Mouse (Mus musculus): ENCODE measurements around the gene Nmb. TPM values are rescaled to one million over a fixed set of nuclear protein-coding genes. Genes with fewer than 3 reads are reported as not detected.
"Not testable (repeated sequence)": the region's sequence is repeated elsewhere in the genome, so short reads cannot be mapped to it uniquely, and the experiment has no call there.

Nmb gene
- polyA plus RNA-seq, 1 experiment from 2014 or later, result 4.6 TPM

GRCm38 (mm10) chr7:80936617-80937303 lies 31.9 kb upstream of the Nmb start:
- H3K9ac ChIP-seq (ENCODE audit: low read length); H3K27me3 ChIP-seq (ENCODE audit: control insufficient read depth, insufficient read depth, low read length); H3K4me2 ChIP-seq (ENCODE audit: low read length); ATAC-seq (ENCODE audit: insufficient number of reproducible peaks, insufficient read depth, low FRiP score, low read depth); H3K9me3 ChIP-seq (ENCODE audit: control insufficient read depth, low read length); H3K27ac ChIP-seq (replicated peaks in 1 of 2; ENCODE audit: control insufficient read depth in 1 of 2, insufficient read depth in 1 of 2, low read depth in 2 of 2, low read length in 2 of 2); H3K4me3 ChIP-seq (ENCODE audit: control insufficient read depth in 1 of 2, insufficient read depth in 1 of 2, low read depth in 1 of 2, low read length in 2 of 2); H3K4me1 ChIP-seq (ENCODE audit: control insufficient read depth in 2 of 2, insufficient read depth in 2 of 2, low read length in 2 of 2): not testable (repeated sequence)
- H3K36me3 ChIP-seq (ENCODE audit: control insufficient read depth, insufficient read depth, low read length), result peaks cover 35% of the 10 kb centered on the region
- WGBS, result 43% methylated on average over 7 of the region's 7 CpGs

- Histone ChIP-seq H3K4me2 (ENCODE audit: low read length) (no peak overlapping the region), H3K9me3 (ENCODE audit: control insufficient read depth, low read length) (no peaks in the 10 kb centered on the region), H3K4me3 (ENCODE audit: control insufficient read depth in 1 of 2, insufficient read depth in 1 of 2, low read depth in 1 of 2, low read length in 2 of 2) (no peak overlapping the region), H3K36me3 (ENCODE audit: control insufficient read depth, insufficient read depth, low read length) (peaks cover 44% of the 10 kb centered on the region), H3K4me1 (ENCODE audit: control insufficient read depth in 2 of 2, insufficient read depth in 2 of 2, low read length in 2 of 2) (peaks cover 0 to 2% of the 10 kb centered on the region in 2 experiments; a peak in 1 of 4 replicates), H3K27ac (replicated peaks in 1 of 2; ENCODE audit: control insufficient read depth in 1 of 2, insufficient read depth in 1 of 2, low read depth in 2 of 2, low read length in 2 of 2) (no peak overlapping the region), H3K9ac (ENCODE audit: low read length) (no peak overlapping the region), H3K27me3 (ENCODE audit: control insufficient read depth, insufficient read depth, low read length) (no peaks in the 10 kb centered on the region)
- WGBS, result 95% methylated on average over 1 of the region's 1 CpGs
- no peak for ATAC-seq (ENCODE audit: insufficient number of reproducible peaks, insufficient read depth, low FRiP score, low read depth)
These were observed 31.0 kb upstream of the Nmb start for GRCm38 (mm10) chr7:80935834-80936233.

DNA sequence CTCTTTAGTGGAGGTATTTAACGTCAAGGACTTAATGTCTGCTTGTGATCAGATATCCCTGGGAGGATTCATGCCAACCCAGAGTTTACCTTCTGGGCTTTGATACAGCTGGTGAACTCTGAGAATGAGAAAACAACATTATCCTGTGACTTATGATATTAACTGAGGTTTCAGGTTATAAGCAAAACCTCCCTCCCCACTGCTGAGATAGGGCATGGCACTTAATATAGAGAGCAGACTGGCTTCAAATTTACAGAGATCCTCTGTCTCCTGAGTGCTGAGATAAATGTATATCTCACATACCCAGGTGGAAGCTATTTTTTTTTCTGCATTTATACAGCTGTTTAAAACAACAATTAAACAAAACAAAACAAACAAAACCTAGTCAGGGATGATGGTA lies 27.9 kb upstream of the Nmb start:
- Histone ChIP-seq H3K4me2 (ENCODE audit: low read length) (no peak overlapping the region), H3K9ac (ENCODE audit: low read length) (no peak overlapping the region), H3K27ac (replicated peaks in 1 of 2; ENCODE audit: control insufficient read depth in 1 of 2, insufficient read depth in 1 of 2, low read depth in 2 of 2, low read length in 2 of 2) (no peak overlapping the region), H3K4me3 (ENCODE audit: control insufficient read depth in 1 of 2, insufficient read depth in 1 of 2, low read depth in 1 of 2, low read length in 2 of 2) (no peak overlapping the region), H3K4me1 (ENCODE audit: control insufficient read depth in 2 of 2, insufficient read depth in 2 of 2, low read length in 2 of 2) (peaks cover 0 to 2% of the 10 kb centered on the region in 2 experiments; a peak in 1 of 4 replicates), H3K9me3 (ENCODE audit: control insufficient read depth, low read length) (no peaks in the 10 kb centered on the region), H3K36me3 (ENCODE audit: control insufficient read depth, insufficient read depth, low read length) (peaks cover 43% of the 10 kb centered on the region), H3K27me3 (ENCODE audit: control insufficient read depth, insufficient read depth, low read length) (no peaks in the 10 kb centered on the region)
- 70% methylated on average over 1 of the region's 1 CpGs for WGBS
- no peak for ATAC-seq (ENCODE audit: insufficient number of reproducible peaks, insufficient read depth, low FRiP score, low read depth)

DNA sequence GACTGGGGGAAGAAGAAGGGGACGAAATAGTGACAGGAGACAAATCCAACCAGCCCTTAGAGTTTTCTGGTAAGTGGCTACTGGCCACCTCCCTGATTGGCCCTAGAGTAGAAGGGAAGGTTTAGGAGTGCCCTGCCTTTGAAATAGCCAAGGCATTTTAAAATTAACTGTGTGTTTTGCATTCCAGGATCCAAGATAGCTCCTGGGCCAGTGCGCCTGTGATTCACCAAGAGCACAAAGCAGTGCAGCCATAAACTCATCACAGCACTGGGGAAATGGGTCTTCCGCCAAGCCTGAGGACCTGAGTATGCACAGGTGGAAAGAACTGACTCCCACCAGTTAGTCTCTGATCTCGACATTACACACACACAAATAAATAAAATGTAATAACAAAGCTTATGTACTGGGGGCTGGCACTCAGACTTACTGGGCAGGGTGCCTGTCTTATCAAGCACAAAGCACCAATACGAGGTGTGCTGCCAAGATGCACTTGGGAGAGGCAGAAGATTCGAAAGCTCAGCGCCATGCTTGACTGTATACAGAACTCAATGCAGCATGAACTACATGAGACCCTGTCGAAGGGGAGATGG lies 26.8 kb upstream of the Nmb start:
- Histone ChIP-seq H3K36me3 (ENCODE audit: control insufficient read depth, insufficient read depth, low read length) (peaks cover 50% of the 10 kb centered on the region), H3K27me3 (ENCODE audit: control insufficient read depth, insufficient read depth, low read length) (no peaks in the 10 kb centered on the region), H3K9me3 (ENCODE audit: control insufficient read depth, low read length) (no peaks in the 10 kb centered on the region), H3K4me1 (ENCODE audit: control insufficient read depth in 2 of 2, insufficient read depth in 2 of 2, low read length in 2 of 2) (peaks cover 0 to 2% of the 10 kb centered on the region in 2 experiments; a peak in 1 of 4 replicates), H3K4me2 (ENCODE audit: low read length) (no peak overlapping the region), H3K9ac (ENCODE audit: low read length) (no peak overlapping the region), H3K27ac (replicated peaks in 1 of 2; ENCODE audit: control insufficient read depth in 1 of 2, insufficient read depth in 1 of 2, low read depth in 2 of 2, low read length in 2 of 2) (no peak overlapping the region), H3K4me3 (ENCODE audit: control insufficient read depth in 1 of 2, insufficient read depth in 1 of 2, low read depth in 1 of 2, low read length in 2 of 2) (no peak overlapping the region)
- WGBS, result 73% methylated on average over 8 of the region's 8 CpGs
- ATAC-seq (ENCODE audit: insufficient number of reproducible peaks, insufficient read depth, low FRiP score, low read depth), result no peak

DNA sequence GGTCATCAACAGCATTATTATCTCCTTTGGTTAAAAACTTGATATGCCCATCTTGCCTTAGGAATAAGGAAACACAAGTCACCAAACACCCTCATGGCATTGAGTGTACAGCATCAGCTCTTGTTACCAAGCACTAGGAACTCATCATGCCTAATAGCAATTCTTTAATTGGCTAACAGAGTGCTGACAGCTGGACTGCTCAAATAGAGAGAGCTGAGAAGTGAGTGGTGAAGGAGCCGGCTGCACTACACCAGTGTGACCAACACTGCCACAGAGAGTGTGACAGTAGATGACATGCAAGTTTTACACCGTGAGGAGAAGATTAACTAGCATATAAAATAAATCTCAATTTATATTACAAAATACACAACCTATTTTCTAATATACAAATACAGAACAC lies 18.3 kb upstream of the Nmb start:
- no peaks in the 10 kb centered on the region for H3K9me3 ChIP-seq (ENCODE audit: control insufficient read depth, low read length)
- 43% methylated on average over 2 of the region's 2 CpGs for WGBS
- H3K36me3 ChIP-seq (ENCODE audit: control insufficient read depth, insufficient read depth, low read length), result peaks cover 62% of the 10 kb centered on the region
- 0 out of 4 replicates have a peak, but pooled peaks cover 0 to 10% of the 10 kb centered on the region in 2 experiments for H3K4me1 ChIP-seq (ENCODE audit: control insufficient read depth in 2 of 2, insufficient read depth in 2 of 2, low read length in 2 of 2)
- H3K27ac ChIP-seq (replicated peaks in 1 of 2; ENCODE audit: control insufficient read depth in 1 of 2, insufficient read depth in 1 of 2, low read depth in 2 of 2, low read length in 2 of 2), result no peak overlapping the region
- no peak for ATAC-seq (ENCODE audit: insufficient number of reproducible peaks, insufficient read depth, low FRiP score, low read depth)
- no peak overlapping the region for H3K9ac ChIP-seq (ENCODE audit: low read length)
- no peaks in the 10 kb centered on the region for H3K27me3 ChIP-seq (ENCODE audit: control insufficient read depth, insufficient read depth, low read length)
- H3K4me3 ChIP-seq (ENCODE audit: control insufficient read depth in 1 of 2, insufficient read depth in 1 of 2, low read depth in 1 of 2, low read length in 2 of 2), result no peak overlapping the region
- no peak overlapping the region for H3K4me2 ChIP-seq (ENCODE audit: low read length)

GRCm38 (mm10) chr7:80919647-80920008 lies 14.8 kb upstream of the Nmb start:
- peaks cover 67% of the 10 kb centered on the region for H3K36me3 ChIP-seq (ENCODE audit: control insufficient read depth, insufficient read depth, low read length)

GRCm38 (mm10) chr7:80918982-80919646 lies 14.2 kb upstream of the Nmb start:
- Histone ChIP-seq H3K9ac (ENCODE audit: low read length) (no peak overlapping the region), H3K4me1 (ENCODE audit: control insufficient read depth in 2 of 2, insufficient read depth in 2 of 2, low read length in 2 of 2) (0 out of 4 replicates have a peak, but pooled peaks cover 0 to 10% of the 10 kb centered on the region in 2 experiments), H3K27me3 (ENCODE audit: control insufficient read depth, insufficient read depth, low read length) (no peaks in the 10 kb centered on the region), H3K9me3 (ENCODE audit: control insufficient read depth, low read length) (no peaks in the 10 kb centered on the region), H3K4me2 (ENCODE audit: low read length) (no peak overlapping the region), H3K36me3 (ENCODE audit: control insufficient read depth, insufficient read depth, low read length) (peaks cover 67% of the 10 kb centered on the region), H3K27ac (replicated peaks in 1 of 2; ENCODE audit: control insufficient read depth in 1 of 2, insufficient read depth in 1 of 2, low read depth in 2 of 2, low read length in 2 of 2) (no peak overlapping the region), H3K4me3 (ENCODE audit: control insufficient read depth in 1 of 2, insufficient read depth in 1 of 2, low read depth in 1 of 2, low read length in 2 of 2) (no peak overlapping the region)
- WGBS, result 72% methylated on average over 8 of the region's 8 CpGs
- ATAC-seq (ENCODE audit: insufficient number of reproducible peaks, insufficient read depth, low FRiP score, low read depth), result no peak

More at GRCm38 (mm10) chr7:80919647-80920008, 14.8 kb upstream of the Nmb start:
- no peak for ATAC-seq (ENCODE audit: insufficient number of reproducible peaks, insufficient read depth, low FRiP score, low read depth)
- H3K27ac ChIP-seq (replicated peaks in 1 of 2; ENCODE audit: control insufficient read depth in 1 of 2, insufficient read depth in 1 of 2, low read depth in 2 of 2, low read length in 2 of 2), result no peak overlapping the region
- H3K4me3 ChIP-seq (ENCODE audit: control insufficient read depth in 1 of 2, insufficient read depth in 1 of 2, low read depth in 1 of 2, low read length in 2 of 2), result no peak overlapping the region
- no peak overlapping the region for H3K4me2 ChIP-seq (ENCODE audit: low read length)
- H3K9me3 ChIP-seq (ENCODE audit: control insufficient read depth, low read length), result no peaks in the 10 kb centered on the region
- 0 out of 4 replicates have a peak, but pooled peaks cover 0 to 10% of the 10 kb centered on the region in 2 experiments for H3K4me1 ChIP-seq (ENCODE audit: control insufficient read depth in 2 of 2, insufficient read depth in 2 of 2, low read length in 2 of 2)
- H3K9ac ChIP-seq (ENCODE audit: low read length), result no peak overlapping the region
- no peaks in the 10 kb centered on the region for H3K27me3 ChIP-seq (ENCODE audit: control insufficient read depth, insufficient read depth, low read length)
- WGBS, result 79% methylated on average over 5 of the region's 5 CpGs

All from heart, embryonic 14.5 days (tissue).